Mouse (Mus musculus) heart, postnatal 0 days (tissue): Measurements from ENCODE around the gene Atg16l2. TPM values are rescaled to one million over a fixed set of nuclear protein-coding genes. Genes with fewer than 3 reads are reported as not detected.

Source experiments
- ATAC-seq: fragments of 200-750 bp; cut with Nextera tagmentation; 2 replicates; pipeline ENCODE4 v1.8.0; 2017; ENCODE audit warnings: low read depth, moderate number of reproducible peaks, moderate library complexity; ENCODE audit not compliant: insufficient read depth
- DNase-seq: peaks from one replicate; pipeline ENCODE4 v3.0.0-alpha.2; 2016; ENCODE audit warnings: low spot score
- H3K27ac ChIP-seq: fragments of 300-500 bp; sonication (generic); 2 replicates; pipeline ENCODE4 v1.5.1; 2014; ENCODE audit warnings: low read depth, mild to moderate bottlenecking
- H3K27me3 ChIP-seq: fragments of 300-500 bp; sonication (generic); 2 replicates; pipeline ENCODE4 v1.6.1; 2014; ENCODE audit warnings: low read length, mixed read lengths; ENCODE audit not compliant: control insufficient read depth, insufficient read depth
- H3K36me3 ChIP-seq: fragments of 300-500 bp; sonication (generic); replicated peaks from 2 replicates; pipeline ENCODE4 v1.6.1; 2014; ENCODE audit warnings: low read length, mixed read lengths; ENCODE audit not compliant: control insufficient read depth, insufficient read depth
- H3K4me1 ChIP-seq: fragments of 300-500 bp; sonication (generic); 2 replicates; pipeline ENCODE4 v1.6.1; 2014; ENCODE audit warnings: antibody characterized with exemption; ENCODE audit not compliant: control insufficient read depth, insufficient read depth
- H3K4me2 ChIP-seq: fragments of 300-500 bp; sonication (generic); 2 replicates; pipeline ENCODE4 v1.6.1; 2014; ENCODE audit warnings: low read depth, mild to moderate bottlenecking, low read length, moderate library complexity
- H3K4me3 ChIP-seq: fragments of 300-500 bp; sonication (generic); 2 replicates; pipeline ENCODE4 v1.5.1; 2014; ENCODE audit warnings: low read depth, low read length
- H3K9ac ChIP-seq: fragments of 300-500 bp; sonication (generic); replicated peaks from 2 replicates; pipeline ENCODE4 v1.6.1; 2014; ENCODE audit warnings: low read depth, low read length, mixed read lengths
- H3K9me3 ChIP-seq: fragments of 300-500 bp; sonication (generic); replicated peaks from 2 replicates; pipeline ENCODE4 v1.6.1; 2016; ENCODE audit warnings: low read length; ENCODE audit not compliant: control insufficient read depth
- CTCF ChIP-seq: IDR thresholded peaks from 2 replicates; pipeline ENCODE4 v1.5.1; 2016; ENCODE audit warnings: antibody characterized with exemption, control low read depth, low read depth
- EP300 ChIP-seq: IDR thresholded peaks from 2 replicates; pipeline ENCODE4 v1.6.1; 2016; ENCODE audit warnings: antibody characterized with exemption, low read depth
- WGBS: fragments of 180-500 bp; shearing (Covaris S2); extraction: QIAGEN DNeasy Blood & Tissue Kit; methylation state at CpG from one replicate; pipeline ENCODE4 v1.1.7; 2014; 5-methylcytosine and 5-hydroxymethylcytosine counted together
- polyA plus RNA-seq: library from polyadenylated mRNA; unstranded; fragments of >200 nt; fragmentation: Nextera tagmentation; extraction: Ambion mirVana; gene quantifications from 2 replicates; pipeline ENCODE4 v1.2.1, GENCODE M21; 2015
- total RNA-seq: library from RNA; depleted of rRNA; stranded (reverse); fragments of >200 nt; gene quantifications from 2 replicates; pipeline ENCODE4 v1.2.3, GENCODE M21; 2014; ENCODE audit warnings: low replicate concordance

Gene Atg16l2
- total and polyA plus RNA-seq, 2 experiments from 2014 or later: 15.9 to 67.1 TPM

DNA sequence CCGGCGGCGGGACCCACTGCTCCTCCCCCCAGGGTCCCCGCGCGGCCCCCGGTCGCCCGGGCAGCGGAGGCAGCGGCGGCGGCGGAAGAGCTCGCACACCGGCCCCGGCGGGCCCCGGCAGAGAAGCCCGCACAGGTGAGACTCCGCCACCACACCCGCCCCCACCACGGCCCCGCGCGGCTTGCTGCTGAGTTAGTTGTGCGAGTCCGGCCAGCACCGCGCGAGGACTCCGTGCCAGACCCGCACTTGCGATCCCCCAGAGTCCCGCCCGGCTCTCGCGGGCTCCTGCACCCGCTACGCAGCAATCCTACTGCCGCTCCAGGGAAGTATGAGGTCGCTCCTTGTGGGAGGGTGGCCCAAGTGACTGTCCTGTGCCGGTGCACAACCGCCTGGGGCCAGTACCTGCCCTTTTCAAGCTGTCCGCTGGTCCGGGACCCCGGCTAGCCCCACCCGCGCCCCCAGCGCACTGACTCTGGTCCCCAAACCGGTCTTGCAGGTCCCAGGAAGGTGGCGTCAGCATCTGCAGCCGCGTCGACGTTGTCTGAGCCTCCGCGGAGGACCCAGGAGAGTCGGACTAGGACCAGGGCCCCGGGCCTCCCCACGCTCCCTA, 19.3 kb upstream of the Atg16l2 start:
- H3K27ac ChIP-seq: no peak overlapping the region
- H3K4me2 ChIP-seq: peak overlapping the region; percentile 100
- peak overlapping the region; percentile 85 for H3K4me3 ChIP-seq
- WGBS: 3% methylated on average over 60 of the region's 61 CpGs
- TF ChIP-seq CTCF (no peak), EP300 (no peak)
- H3K27me3 ChIP-seq: peaks cover 14% of the 10 kb centered on the region
- no peak for DNase-seq
- no peaks in the 10 kb centered on the region for H3K9me3 ChIP-seq
- peaks cover 9% of the 10 kb centered on the region; the same call in 1 of the 2 replicates for H3K4me1 ChIP-seq
- ATAC-seq: peak; percentile 25
- H3K9ac ChIP-seq: peak overlapping the region; percentile 73
- H3K36me3 ChIP-seq: no peaks in the 10 kb centered on the region

DNA sequence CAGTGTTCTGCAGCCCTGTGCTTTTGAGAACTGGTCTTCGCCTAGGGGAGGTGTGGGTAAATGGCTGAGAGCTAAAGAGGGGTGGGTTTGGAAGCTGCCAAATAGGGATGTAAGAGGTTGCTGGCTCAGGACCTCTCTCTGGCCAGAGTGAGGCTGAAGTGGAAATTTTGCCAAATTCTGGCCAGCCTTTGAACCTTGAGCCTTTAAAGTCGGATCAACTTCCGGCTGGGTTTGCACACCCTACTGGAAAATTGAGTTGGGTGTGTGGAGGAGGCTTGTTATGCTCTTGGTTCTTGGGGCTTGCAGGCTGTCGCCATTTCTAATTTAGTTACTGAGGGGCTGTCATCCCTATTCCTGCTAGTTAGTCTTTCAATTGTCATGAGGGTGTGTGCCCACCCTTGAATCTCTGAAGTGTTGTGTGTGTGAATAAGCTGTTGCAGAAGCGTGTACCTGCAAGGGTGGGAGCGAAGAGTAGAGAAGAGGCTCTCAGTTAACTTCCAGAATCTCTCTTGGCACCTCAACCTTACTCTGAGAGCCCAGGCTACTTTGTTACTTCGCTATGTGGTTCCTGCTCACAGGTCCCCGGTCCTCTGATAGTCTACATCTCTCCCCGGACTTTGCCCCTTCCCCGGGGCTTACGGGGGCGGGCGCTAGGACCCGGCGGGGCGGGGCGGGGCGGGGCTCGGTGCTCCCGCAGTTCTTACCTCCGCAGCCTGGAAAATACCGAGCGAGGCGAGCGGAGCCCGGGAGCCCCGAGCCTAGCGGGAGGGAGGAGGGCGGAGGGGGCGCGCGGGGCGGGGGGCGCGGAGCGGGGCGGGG, 18.6 kb upstream of the Atg16l2 start:
- peaks cover 9% of the 10 kb centered on the region; the same call in 1 of the 2 replicates for H3K4me1 ChIP-seq
- H3K9me3 ChIP-seq: no peaks in the 10 kb centered on the region
- H3K27ac ChIP-seq: no peak overlapping the region
- DNase-seq (no peak), ATAC-seq (peak; percentile 51)
- H3K4me3 ChIP-seq: peak overlapping the region; percentile 85
- H3K9ac ChIP-seq: peak overlapping the region; percentile 73
- H3K27me3 ChIP-seq: peaks cover 14% of the 10 kb centered on the region
- TF ChIP-seq CTCF: no peak
- TF ChIP-seq EP300: no peak
- 7% methylated on average over 26 of the region's 37 CpGs for WGBS
- no peaks in the 10 kb centered on the region for H3K36me3 ChIP-seq
- H3K4me2 ChIP-seq: peak overlapping the region; percentile 100

DNA sequence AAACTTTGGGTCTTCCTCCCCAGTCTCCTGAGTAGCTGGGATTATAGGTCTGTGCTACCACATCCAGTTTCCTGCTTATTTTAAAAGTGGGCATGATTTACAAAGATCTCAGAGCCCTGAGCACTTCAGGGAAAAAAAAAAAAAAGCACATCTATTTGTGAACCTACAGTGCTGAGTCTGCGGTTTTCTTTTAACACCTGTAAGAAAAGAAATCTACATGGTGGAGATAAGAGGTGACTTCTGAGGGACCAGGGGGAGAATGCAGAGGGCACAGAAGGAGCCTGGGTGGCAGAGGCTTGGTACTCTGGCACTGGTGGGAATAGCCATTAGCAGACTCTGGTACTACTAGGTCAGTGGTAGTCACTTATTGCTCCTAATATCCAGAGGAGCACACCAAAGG, 17.7 kb upstream of the Atg16l2 start:
- TF ChIP-seq EP300 (no peak), CTCF (no peak)
- H3K4me3 ChIP-seq: no peak overlapping the region
- H3K9ac ChIP-seq: no peak overlapping the region
- WGBS: 70% methylated on average over 1 of the region's 1 CpGs
- H3K27me3 ChIP-seq: peaks cover 14% of the 10 kb centered on the region
- ATAC-seq (no peak), DNase-seq (no peak)
- H3K36me3 ChIP-seq: no peaks in the 10 kb centered on the region
- peaks cover 9% of the 10 kb centered on the region; the same call in 1 of the 2 replicates for H3K4me1 ChIP-seq
- H3K27ac ChIP-seq: no peak overlapping the region
- H3K4me2 ChIP-seq: no peak overlapping the region
- H3K9me3 ChIP-seq: no peaks in the 10 kb centered on the region

DNA sequence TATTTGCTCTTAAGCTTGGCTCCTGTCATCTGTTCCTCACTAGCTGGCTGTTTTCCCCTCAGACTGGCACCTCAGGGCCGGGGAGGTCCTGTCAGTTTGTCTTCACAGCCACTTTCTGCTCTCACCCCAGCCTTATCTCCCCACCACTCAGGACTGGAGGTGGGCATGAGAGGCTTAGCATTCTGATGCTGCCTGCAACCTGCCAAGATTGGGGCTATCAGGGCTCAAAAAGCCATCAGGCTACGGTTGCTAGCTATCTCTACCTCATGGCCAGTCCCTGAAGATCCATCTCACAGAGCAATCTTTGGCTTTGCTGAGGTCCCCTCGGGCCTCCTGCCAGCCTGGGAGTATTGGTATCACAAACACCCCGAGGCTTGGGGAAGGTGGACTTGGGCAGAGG, 16.8 kb upstream of the Atg16l2 start:
- Histone ChIP-seq H3K27me3 (peaks cover 14% of the 10 kb centered on the region), H3K9me3 (no peaks in the 10 kb centered on the region), H3K36me3 (no peaks in the 10 kb centered on the region), H3K4me3 (no peak overlapping the region), H3K4me1 (peaks cover 14% of the 10 kb centered on the region; the same call in 1 of the 2 replicates), H3K27ac (no peak overlapping the region), H3K9ac (no peak overlapping the region), H3K4me2 (no peak overlapping the region)
- no peak for DNase-seq
- TF ChIP-seq EP300 (peak; percentile 50; the same call in 1 of the 2 replicates), CTCF (no peak)
- 26% methylated on average over 4 of the region's 4 CpGs for WGBS
- no peak for ATAC-seq

DNA sequence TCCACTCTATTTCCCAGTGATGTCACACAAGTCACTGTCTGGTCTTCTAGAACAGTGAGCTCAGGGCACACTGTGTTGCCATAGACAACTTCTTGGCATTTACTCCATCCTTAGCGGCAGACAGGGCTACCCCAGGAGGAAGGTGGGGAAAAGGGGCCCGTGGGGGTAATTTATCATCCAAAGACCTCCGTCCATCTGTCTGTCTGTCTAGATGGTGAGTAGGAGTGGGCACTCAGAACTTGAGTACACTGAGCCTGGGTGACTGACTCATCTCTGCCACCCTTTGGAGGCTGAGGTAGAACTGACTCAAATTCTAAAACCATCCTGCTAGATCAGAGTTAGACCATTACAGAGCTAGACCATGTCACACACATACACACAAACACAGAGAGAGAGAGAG, 15.0 kb upstream of the Atg16l2 start, which contains the start of gene Stard10:
Gene Stard10, plus strand, starts transcription at position 73 of the 400 bp plus-strand sequence.
- no peak within 1 kb of the TSS for H3K4me2 ChIP-seq
- TF ChIP-seq CTCF: no peak
- TF ChIP-seq EP300: no peak

More for the DNA sequence above, 15.0 kb upstream of the Atg16l2 start, which contains the start of gene Stard10:
- Histone ChIP-seq H3K9ac (no peak within 1 kb of the TSS), H3K4me1 (peaks cover 14% of the 10 kb centered on the region; the same call in 1 of the 2 replicates), H3K27ac (no peak within 1 kb of the TSS), H3K36me3 (no peaks in the 10 kb centered on the region), H3K9me3 (no peaks in the 10 kb centered on the region), H3K4me3 (no peak within 1 kb of the TSS), H3K27me3 (peaks cover 6% of the 10 kb centered on the region; the same call in 1 of the 2 replicates)
- DNase-seq: no peak
- WGBS: 83% methylated on average over 3 of the region's 3 CpGs
- ATAC-seq: no peak
